In genomic region chr13:55962254-55962866, GRCm38 (mm10) we compare ENCODE assay signal across 10 mouse cellular contexts.
DNase-seq lines count a peak whose midpoint lies in the region; ATAC-seq and TF ChIP-seq lines count a peak whose summit lies in the region.
"Had no signal": no experiment of that assay in that cellular context is flagged by ENCODE, and none has a peak within 500 bp of the region (broad histone marks: within the 10 kb centered on the region; RNA-seq: fewer than 3 reads in every experiment).

No protein-coding gene starts in this region.

- ATAC-seq in embryonic facial prominence, embryonic 14.5 days (ENCODE audit: low read depth): no peak
- ATAC-seq in midbrain, postnatal 0 days (ENCODE audit: low FRiP score): no peak

- TF ChIP-seq CTCF in brain, embryonic 14.5 days (IDR thresholded peaks at IDR 0.05; ENCODE audit: borderline replicate concordance, extremely low read depth, insufficient read depth, insufficient read length): no peak
- TF ChIP-seq CTCF in midbrain, postnatal 0 days (IDR thresholded peaks at IDR 0.05): no peak

- H3K9ac ChIP-seq in embryonic facial prominence, embryonic 14.5 days (ENCODE audit: low read depth, low read length): peak overlapping the region; percentile 59
- no peak overlapping the region for H3K9ac ChIP-seq in midbrain, postnatal 0 days (replicated peaks; ENCODE audit: low read length, poor library complexity, severe bottlenecking)
- H3K9ac ChIP-seq: heart, embryonic 15.5 days had no signal

- peak overlapping the region; percentile 66 for H3K27ac ChIP-seq in embryonic facial prominence, embryonic 14.5 days (replicated peaks; ENCODE audit: low read depth, low read length)
- no peak overlapping the region for H3K27ac ChIP-seq in midbrain, postnatal 0 days (ENCODE audit: low read depth, low read length)
- H3K27ac ChIP-seq: heart, embryonic 15.5 days had no signal

- TF ChIP-seq POLR2A in brain, embryonic 14.5 days (IDR thresholded peaks at IDR 0.05; ENCODE audit: borderline replicate concordance, extremely low read depth, insufficient read depth, insufficient read length, poor library complexity, severe bottlenecking): no peak

- H3K9me3 ChIP-seq in embryonic facial prominence, embryonic 14.5 days (ENCODE audit: control insufficient read depth, low read length): no peaks in the 10 kb centered on the region
- H3K9me3 ChIP-seq in midbrain, postnatal 0 days (ENCODE audit: low read length): no peaks in the 10 kb centered on the region
- H3K9me3 ChIP-seq: heart, embryonic 15.5 days had no signal

- DNase-seq in brain, embryonic 14.5 days (ENCODE audit: low read depth): peak; percentile 63
- peak; percentile 67 for DNase-seq in embryonic facial prominence, embryonic 14.5 days (ENCODE audit: low spot score)
- peak; percentile 80 for DNase-seq in hindlimb bud, embryonic 11.5 days (ENCODE audit: extremely low spot score, low read depth, low spot score)
- no peak for DNase-seq in midbrain, postnatal 0 days (ENCODE audit: low spot score)
- no peak for DNase-seq in spleen, postnatal 36 days (ENCODE audit: low spot score in 2 of 2)
- no peak for DNase-seq in left cerebral cortex, postnatal 36 days (ENCODE audit: low spot score in 2 of 2)
- DNase-seq in urinary bladder, postnatal 36 days (ENCODE audit: low spot score in 2 of 2): no peak
- no peak for DNase-seq in gastrocnemius, postnatal 4 days (ENCODE audit: low spot score in 2 of 2)

- peaks cover 15% of the 10 kb centered on the region; the same call in 1 of the 2 replicates for H3K4me1 ChIP-seq in embryonic facial prominence, embryonic 14.5 days (ENCODE audit: control insufficient read depth, insufficient read depth, low read length)
- H3K4me1 ChIP-seq in midbrain, postnatal 0 days (ENCODE audit: insufficient read depth, low read length): peaks cover 3% of the 10 kb centered on the region; the same call in 1 of the 2 replicates

- peaks cover 23% of the 10 kb centered on the region; the same call in 1 of the 2 replicates for H3K27me3 ChIP-seq in embryonic facial prominence, embryonic 14.5 days (replicated peaks; ENCODE audit: control insufficient read depth, insufficient read depth, low read length)
- H3K27me3 ChIP-seq in midbrain, postnatal 0 days (ENCODE audit: insufficient read depth, low read length): peaks cover 14% of the 10 kb centered on the region

- no peaks in the 10 kb centered on the region for H3K36me3 ChIP-seq in embryonic facial prominence, embryonic 14.5 days (ENCODE audit: control insufficient read depth, insufficient read depth, low read length)
- no peaks in the 10 kb centered on the region for H3K36me3 ChIP-seq in midbrain, postnatal 0 days (ENCODE audit: insufficient read depth, low read length)
- H3K36me3 ChIP-seq: heart, embryonic 15.5 days had no signal

- WGBS in embryonic facial prominence, embryonic 14.5 days: 14% methylated on average over 18 of the region's 18 CpGs
- WGBS in midbrain, postnatal 0 days: 8% methylated on average over 18 of the region's 18 CpGs

- peak overlapping the region; percentile 31 for H3K4me3 ChIP-seq in embryonic facial prominence, embryonic 14.5 days (ENCODE audit: low read depth, low read length)
- no peak overlapping the region; the same call in 1 of the 2 replicates for H3K4me3 ChIP-seq in midbrain, postnatal 0 days (ENCODE audit: low read depth, low read length)
- H3K4me3 ChIP-seq: myocyte had no signal

- intact Hi-C loops in left cerebral cortex, postnatal 36 days (cut with DNase I): loop anchor here (5.0 kb wide), 1 partner anchor 135 kb away; no protein-coding TSS in a partner anchor

- H3K4me2 ChIP-seq in embryonic facial prominence, embryonic 14.5 days (ENCODE audit: low read depth, low read length): peak overlapping the region; percentile 57
- peak overlapping the region; percentile 53; the same call in 1 of the 2 replicates for H3K4me2 ChIP-seq in midbrain, postnatal 0 days (ENCODE audit: low read depth, low read length, poor library complexity, severe bottlenecking)

Comparison
In these comparisons a context has a peak if more than half of its experiments do, and no peak if none do; other contexts are left out.
1. DNase-seq: peak in brain, embryonic 14.5 days (single experiment), embryonic facial prominence, embryonic 14.5 days (single experiment) and hindlimb bud, embryonic 11.5 days (single experiment); none in midbrain, postnatal 0 days (single experiment), spleen, postnatal 36 days (0 of 2), left cerebral cortex, postnatal 36 days (0 of 2), urinary bladder, postnatal 36 days (0 of 2) and gastrocnemius, postnatal 4 days (0 of 2).